Mouse (Mus musculus) thymus, adult 2 months (tissue): ENCODE measurements around the gene Colgalt1.

Source experiments
- CTCF ChIP-seq: fragments of 200-500 bp; IDR thresholded peaks from 2 replicates; pipeline ENCODE4 v1.5.1; 2012; ENCODE audit warnings: mild to moderate bottlenecking, control low read depth, low read length, moderate library complexity, borderline replicate concordance; ENCODE audit not compliant: control insufficient read depth, poor library complexity, insufficient read depth; ENCODE audit errors: extremely low read depth
- POLR2A ChIP-seq: fragments of 200-500 bp; IDR thresholded peaks from 2 replicates; pipeline ENCODE4 v1.6.1; 2012; ENCODE audit warnings: mild to moderate bottlenecking, low read length, control low read depth, moderate library complexity; ENCODE audit not compliant: control insufficient read depth, poor library complexity, insufficient read depth; ENCODE audit errors: extremely low read depth

GRCm38 (mm10) chr8:71610822-71611651 is at the start of gene Colgalt1:
- TF ChIP-seq CTCF, result peak; percentile 69
- TF ChIP-seq POLR2A, result 0 out of 2 replicates have a peak, but pooled peaks have one; percentile 27
